Mouse (Mus musculus) spleen, adult 12 weeks (tissue): ENCODE data around the gene Fopnl.

Experiments used
- DNase-seq: peaks from one replicate; pipeline ENCODE4 v3.0.0; 2022; ENCODE audit warnings: low spot score

Fopnl gene

DNA sequence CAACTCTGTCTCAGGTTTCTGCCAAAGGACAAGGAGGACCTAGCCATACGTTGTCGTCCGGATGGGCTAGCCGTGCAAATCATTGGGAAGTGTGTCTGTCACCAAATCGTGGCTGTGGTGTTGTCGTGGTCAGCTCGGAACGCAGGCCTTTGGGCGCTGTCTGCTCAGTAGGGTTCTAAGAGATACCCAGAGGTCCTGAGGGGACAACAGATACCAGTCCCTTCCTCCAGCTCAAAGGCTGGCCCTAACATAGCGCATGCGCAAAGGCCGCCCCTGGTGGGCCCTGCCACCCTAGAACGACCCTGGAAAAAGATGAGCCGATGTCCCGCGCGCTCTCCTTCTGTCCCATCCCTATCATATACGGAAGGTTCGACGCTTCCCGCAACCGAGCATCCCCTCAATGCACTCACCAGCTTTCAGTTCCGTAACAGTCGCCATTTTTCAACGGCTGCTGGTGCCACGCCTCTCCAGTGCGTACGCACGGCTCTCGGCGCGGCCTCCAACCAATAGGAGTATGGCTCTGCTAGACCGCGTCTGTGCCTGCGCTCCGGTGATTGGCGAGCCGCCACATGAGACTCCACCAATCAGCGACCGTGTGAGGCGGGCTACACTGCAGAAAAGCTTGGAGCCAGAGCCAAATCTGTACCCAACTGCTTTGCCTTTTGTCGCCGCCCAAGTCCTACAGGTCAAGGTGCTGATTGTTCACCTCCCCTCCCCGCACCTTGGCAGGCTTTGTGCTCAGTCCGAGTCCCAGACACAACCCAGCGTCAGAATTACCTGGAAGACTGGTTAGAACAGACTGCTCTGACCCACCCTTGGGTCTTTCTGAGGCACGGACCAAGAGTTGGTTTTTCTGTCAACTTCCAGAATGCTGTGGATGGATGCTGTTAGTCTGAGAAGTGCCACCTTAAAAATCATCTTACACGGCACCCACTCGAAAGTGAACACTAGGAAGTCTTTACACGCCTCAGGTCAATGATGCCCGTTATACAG, at the start of gene Fopnl:
TSS of gene Fopnl (minus strand) at position 522 of the 993 bp plus-strand sequence.
- DNase-seq, result peak; percentile 92

DNA sequence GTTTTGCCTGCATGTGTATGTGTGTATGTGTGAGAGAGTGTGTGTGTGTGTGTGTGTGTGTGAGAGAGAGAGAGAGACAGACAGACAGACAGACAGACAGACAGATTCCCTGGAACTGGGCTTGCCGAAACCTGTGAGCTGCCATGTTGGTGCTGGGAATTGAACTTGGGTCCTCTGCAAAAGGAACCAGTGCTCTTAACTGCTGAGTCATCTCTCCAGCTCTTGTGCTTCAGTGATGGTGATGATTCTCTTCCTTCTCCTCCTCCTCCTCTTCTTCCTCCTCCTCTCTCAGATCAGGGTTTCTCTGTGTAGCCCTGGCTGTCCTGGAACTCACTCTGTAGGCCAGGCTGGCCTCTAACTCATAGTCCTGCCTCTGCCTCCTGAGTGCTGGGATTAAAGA, 48.8 kb upstream of the Fopnl start:
- DNase-seq, result no peak

DNA sequence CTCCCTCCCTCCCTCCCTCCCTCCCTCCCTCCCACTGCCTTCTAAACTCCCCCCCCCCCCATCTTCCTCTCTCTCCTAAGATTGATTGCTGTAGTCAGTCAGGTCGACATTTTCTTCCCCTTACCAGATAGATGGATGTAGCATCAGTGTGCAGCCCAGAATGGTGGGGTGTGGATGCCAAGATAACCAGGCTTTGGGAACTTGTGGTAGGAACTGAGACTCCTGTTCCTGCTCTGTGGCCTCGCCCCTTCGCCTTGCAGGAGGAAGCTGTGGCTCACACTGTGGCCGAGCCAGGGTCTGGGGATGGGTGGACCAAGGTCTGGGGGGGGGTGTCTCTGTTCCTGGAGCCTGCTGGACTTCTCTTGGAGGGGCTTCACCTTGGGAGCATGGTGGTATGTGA, 48.3 kb upstream of the Fopnl start:
- DNase-seq, result no peak

DNA sequence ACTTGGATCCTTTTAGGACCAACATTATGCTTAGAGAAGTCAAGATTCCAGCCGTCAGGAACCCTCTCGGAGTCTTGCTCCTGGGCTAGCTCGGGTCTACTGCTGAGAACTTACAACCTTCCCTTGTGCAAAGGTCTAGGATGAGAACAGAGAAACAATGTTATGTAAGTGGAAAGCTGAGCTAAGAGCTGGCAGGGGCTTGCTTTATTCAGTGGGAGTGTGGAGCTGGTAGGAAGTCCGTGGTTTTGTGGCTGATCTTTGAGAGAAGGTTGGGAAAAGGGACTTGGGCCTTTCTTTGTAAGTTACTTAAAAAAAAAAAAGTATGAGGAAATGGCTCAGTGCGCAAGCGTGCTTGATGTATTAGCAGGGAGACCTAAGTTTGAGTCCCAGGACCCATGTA, 46.9 kb upstream of the Fopnl start:
- DNase-seq, result no peak

DNA sequence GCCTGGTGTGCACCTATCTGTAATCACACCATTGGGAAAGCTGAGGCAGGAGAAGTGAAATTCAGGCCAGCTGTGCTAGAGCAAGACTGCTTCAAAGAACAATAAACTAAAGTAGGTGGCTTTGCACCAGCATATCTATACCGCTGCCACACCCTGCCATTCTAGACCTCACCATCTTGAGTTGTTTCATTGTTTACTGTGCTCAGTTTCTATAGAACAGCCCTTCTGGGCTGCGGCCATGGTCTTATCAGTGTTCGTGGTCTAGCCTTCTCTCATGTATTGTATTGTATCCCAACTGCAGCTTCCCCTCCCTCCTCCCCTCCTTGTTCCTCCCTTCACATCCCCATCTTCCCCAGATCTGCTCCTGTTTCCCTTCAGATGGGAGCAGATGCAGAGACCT, 46.3 kb upstream of the Fopnl start:
- DNase-seq, result no peak

DNA sequence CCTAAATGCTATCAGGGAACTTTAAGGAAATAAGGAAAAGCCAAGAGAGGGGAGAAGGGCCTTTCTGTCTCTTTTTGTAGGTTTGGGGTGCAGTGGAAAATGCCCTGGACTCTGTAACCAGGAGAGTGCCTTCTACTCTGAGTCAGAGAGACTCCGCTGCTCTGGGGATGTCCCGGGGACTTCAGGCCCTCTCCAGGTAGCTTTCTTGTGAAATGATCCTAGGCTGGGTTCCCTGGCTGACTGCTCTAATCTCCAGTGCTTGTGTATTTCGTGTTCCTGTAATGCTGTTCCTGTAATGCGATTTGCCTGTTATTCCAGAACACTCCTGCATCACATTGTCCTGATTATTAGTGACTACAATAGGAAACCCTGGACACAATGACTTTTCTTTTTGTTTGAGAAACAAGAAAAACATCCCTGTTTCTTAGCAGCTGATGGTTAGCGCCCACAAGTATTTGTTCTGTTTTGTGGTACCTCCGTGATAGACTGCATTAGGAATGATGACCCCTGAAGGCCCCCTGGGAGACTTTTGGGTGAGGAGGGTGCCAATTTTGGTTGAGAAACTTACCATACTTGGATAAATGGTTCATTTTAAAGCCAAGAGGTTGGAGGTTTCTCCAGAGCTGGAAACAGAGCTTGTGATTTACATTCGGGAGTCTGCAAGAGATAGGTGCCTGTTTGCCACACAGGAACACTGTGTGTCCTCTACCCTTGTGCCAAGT, 45.1 kb upstream of the Fopnl start:
- DNase-seq, result no peak

DNA sequence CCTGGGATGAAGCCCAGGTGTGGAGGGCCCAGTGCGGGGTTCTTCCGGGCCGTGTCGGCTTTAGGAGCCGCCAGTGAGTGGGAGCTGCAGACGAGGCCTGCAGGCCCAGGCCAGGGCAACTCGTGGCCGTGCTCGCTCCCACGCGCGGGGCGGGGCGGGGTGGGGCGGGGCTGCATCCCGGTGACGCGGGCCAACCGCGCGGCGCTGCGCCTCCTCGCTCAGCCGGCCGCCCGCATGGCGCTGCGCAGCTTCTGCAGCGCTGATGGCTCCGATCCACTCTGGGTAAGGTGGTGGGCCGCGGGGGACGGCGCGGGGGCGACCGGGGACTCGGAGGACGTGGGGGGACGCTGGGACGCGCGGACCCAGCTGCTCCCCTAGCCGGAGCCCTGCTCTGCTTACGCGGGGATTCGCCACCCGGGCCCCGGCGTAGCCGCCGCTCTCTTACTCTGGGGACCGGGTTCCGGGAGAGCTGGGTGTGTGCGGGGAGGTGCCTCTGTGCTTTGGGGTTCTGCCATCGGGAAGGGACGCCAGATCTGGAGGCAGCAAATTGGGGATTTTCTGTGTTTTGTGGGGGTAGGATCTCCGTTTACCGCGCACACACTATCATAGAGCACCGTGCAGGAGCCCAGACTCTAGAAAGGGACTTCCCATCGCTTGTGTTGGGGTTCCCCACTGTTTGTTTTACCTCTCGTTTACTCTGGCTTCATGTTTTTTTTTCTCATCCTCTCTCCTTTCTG, 44.3 kb upstream of the Fopnl start, which contains the start of gene Abcc1:
TSS of gene Abcc1 (plus strand) at position 197 of the 737 bp plus-strand sequence.
- peak; percentile 60 for DNase-seq

DNA sequence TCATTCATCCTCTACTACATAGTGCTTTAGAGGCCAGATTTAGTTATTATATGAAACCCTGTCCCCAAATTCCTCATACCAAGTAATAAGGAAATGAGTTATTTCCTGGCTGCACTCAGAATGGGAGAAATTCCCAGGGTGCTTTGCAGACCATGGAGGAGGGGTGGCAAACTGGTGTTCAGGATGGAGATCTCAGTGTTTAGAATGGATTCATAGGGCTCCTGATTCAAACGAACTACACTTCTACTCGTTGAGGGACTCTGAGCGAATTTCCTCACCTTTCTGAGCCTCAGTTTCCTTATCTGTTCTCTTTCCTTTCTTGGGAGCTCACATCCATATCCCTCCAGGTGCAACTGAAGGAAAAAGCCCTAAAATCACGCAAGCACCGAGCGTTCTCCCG, 43.7 kb upstream of the Fopnl start:
- DNase-seq, result no peak

DNA sequence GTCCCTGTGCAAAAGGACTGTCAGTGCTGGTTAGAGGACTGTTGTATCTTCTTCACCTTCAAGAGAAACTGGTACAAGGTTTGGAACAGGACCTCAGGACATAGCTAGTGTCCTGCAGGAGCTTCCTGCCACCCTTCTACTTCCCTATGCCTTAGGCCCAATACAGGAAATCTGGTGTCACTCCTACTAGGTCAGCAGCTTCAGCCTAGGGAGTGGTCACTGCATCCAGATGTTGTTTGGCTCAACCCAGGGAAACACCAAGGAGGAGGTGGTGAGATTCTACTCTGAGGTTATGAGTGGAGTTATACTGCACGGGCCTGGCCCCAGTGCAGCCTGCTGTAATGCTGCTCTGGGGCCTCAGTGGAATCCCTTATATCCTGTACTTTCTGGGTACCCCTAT, 41.3 kb upstream of the Fopnl start:
- no peak for DNase-seq

DNA sequence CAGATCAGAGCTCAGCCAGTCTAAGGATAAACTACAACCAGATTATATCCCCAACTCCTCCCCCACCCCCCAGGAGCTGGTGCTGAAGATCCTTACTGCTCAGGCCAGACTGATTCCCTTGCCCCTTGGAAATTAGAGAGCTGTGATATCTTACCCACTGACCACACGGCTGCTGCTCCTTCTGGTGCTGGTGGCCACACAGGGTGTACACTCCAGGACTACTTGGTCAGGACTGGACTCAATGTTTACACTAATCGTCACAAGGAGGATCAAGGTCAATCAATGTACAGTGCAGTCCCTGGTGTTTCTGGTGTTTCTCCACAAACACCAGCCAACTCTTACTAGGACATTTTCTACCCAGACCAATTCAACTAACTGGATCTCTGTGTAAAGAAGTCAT, 40.7 kb upstream of the Fopnl start:
- DNase-seq, result no peak

DNA sequence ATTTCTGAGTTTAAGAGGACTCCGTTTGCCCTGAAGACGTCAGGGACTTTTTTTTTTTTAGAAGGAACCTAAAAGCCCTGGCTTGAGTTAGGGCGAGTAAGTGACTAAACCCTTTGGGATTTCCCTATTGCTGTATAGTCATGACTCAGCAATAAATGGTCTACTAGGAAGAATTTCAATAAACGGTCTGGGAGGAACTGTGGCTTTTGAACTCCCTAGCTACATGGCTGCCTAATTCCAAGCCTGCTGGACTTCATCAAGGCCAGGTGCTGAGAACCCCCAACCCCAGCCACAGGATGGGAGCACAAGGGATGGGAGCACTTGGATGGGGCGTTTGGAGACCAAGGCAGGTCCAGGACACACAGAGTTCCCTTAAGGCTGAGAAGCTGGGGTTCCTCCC, 35.5 kb upstream of the Fopnl start:
- DNase-seq, result no peak

DNA sequence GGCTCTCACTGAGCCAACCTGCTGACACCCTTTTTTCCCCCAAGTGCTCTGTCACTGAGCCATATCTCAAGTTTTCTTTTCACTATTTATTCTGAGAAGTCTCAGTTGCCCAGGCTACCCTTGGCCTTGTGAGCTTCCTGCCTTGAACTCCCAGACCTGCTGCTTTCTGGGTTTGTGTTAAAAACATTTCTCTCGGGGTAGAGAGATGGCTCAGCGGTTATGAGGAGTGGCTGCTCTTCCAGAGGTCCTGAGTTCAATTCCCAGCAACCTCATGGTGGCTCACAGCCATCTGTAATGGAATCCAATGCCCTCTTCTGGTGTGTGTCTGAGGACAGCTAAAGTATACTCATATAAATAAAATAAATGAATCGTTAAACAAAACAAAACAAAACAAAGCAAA, 35.0 kb upstream of the Fopnl start:
- DNase-seq, result no peak

DNA sequence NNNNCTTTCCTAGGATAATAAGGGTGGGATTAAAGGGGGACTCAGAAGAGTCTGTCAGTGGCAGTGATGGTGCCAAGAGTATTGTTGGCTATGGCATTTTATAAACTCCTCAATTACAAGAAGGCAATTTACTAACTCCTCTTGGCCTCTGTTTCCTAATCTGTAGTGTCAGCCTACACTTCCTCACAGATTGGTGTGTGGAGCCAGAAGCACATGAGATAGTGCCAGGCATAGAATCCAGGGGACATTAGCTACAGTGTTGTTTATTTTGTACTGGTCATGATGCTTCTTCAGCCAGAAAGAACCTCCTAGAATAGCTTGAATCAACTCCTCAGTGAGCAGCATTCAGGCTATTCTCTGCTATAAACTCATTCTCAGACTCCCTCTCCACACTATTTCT, 34.4 kb upstream of the Fopnl start:
- no peak for DNase-seq

DNA sequence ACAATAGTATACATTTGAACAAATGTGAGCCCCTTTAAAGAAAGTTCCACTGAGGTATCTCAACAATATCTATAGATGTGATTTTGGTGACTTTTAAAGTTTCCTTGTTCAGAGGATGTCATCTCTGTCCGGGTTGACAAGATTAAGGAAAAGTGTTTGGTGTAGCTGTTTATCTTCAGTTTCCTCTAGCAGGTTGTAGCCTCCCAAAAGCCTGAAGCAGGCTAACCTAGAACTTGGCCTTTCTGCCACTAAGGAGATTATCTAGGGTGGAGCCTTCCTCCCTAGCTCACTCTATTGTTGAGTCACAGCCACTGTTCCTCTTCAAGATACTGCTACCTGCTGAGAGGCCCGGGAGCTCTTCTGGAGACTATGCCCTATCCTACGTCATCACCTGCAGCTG, 27.8 kb upstream of the Fopnl start:
- no peak for DNase-seq

DNA sequence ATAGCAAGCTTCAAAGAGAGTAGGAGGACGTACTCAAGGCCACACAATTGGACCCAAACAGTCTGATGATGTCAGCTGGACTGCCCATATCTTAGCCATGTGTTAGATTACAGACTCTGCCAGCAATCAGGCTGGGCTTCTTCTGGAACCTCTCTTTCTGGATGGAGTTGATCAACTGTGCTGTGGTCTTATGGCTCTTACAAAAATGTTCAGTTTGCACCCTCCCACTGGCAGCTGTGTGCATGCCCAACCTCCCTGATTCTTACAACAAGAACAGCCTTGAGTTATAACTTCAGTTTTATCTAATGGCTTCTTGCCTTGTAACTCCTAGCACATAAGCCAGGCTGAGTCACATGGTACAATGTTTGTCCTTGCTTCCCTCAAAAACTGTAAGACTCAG, 11.0 kb upstream of the Fopnl start:
- no peak for DNase-seq

DNA sequence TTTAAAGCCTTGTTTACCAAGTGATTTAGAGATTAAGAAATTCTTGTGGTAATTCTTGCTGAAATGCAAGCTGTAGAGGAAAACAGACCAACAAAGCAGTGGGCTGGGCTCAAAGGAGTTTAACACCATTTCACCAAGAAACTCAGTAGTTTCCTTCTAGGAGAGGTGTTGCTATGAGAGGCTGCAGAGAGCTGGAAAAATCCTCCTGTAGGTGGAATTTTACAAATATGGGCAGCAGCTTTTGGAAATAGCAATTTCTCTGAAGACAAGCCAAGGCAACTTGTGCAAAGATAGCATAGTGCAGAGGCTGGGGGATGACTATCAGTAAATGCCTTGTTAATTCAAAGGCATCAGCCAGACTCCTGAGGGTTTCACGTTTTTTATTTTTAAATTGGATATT, 3.3 kb upstream of the Fopnl start:
- no peak for DNase-seq

DNA sequence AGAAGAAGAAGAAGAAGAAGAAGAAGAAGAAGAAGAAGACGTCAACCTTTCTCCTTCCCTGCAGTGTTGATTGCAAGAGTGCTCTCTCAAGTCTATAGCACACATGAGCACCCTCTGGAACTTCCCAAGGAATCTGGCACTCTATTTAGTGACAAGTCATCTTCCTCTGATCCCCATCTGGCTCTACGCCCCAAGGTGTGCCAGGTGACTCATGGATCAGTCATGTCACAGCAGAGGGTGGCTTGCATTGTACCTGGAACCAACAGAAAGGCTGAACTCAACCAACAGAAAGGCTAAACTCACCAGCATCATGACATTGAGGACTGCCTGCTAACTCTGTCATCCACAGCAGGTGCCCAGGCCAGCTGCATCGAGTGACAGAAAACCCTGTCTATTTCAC, 2.5 kb upstream of the Fopnl start:
- DNase-seq, result no peak

DNA sequence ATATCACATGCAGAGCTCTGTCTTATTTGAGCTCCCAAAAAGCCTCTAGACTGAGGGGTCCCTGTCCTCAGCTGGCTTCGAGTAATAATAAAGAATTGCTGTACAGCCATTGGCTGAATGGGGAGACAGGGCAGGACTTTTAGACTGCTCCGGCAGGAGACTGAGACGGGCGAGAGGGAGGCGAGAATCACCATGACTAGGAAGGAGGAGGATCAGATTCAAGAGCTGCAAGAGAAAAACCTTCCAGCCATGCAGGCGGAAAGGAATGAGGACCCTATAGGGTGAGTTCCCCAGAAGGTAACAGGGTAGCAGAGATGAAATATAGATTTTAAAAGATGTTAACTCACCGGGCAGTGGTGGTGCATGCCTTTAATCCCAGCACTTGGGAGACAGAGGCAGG, 4.3 kb downstream of the Fopnl start:
- no peak for DNase-seq

DNA sequence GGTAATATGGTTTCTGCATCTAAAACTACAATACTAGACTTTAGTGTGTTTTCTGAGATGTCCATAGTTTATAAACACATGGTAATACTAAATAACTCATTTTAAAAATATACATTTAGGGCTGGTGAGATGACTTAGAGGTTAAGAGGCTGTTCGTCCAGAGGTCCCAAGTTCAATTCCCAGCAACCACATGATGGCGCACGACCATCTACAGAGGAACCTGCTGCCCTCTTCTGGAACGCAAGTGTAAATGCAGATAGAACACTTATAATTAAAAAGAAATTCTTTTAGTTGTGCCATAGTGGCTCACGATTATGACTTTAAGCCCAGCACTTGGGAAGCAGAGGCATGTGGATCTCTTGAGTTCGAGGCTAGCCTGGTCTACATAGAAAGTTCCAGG, 5.8 kb downstream of the Fopnl start:
- peak; percentile 35 for DNase-seq

DNA sequence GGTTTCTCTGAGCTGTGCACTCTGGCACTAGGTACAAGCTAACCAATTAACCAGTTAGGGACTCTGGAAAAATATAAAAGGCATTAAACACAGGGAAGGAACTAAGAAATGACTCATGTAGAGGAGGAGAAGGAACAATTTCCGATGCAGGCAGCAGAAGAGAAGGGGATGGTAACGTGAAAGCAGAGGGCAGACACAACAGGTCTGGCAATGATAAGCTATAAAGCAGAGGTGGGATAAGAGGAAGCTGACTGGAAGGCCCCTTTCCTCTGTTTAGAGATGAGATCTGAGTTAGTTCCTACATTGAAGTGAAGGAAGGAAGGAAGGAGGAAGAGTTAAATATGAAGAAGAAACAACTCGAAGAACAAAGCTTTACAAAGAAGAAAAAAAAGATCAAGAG, 7.4 kb downstream of the Fopnl start:
- no peak for DNase-seq

DNA sequence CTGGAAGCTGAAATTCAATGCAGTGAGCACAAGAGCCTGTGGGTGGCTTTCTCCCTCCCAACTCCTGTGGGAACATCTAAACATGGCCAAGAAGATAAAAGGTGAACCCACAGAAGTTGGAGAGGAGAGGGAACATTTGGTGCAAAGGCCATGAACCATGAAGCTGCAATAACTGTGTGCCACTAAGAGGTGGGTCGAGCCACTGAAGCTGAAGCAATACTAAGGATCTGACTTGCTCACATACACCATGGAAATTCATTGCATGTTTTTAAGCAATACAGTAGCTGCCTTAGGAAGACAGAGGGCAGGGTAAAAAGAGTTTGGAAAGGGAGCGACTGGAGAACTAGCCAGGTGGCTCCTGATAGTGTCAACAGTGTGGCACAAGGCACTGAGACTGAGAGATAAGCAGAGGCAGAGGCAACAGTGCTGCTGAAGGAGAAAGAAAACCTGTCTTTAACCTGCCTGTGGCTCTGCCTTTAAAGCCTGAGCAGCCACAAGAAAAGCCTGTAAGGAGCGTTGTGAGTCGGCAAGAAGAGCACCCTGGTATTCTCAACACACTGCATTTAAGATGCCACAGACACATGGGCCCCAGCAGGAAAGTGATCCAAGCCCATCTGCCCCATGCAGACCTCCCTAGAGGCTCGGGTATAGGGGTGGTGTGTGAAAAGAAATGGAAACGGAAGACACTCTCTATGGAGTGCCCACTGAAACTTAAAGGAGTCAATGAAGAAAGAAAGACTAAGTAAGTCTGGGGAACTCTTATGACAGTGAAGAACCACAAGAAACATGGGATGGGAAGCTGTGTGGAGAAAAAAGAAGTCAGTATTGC, 8.7 kb downstream of the Fopnl start:
- peak; percentile 21 for DNase-seq

DNA sequence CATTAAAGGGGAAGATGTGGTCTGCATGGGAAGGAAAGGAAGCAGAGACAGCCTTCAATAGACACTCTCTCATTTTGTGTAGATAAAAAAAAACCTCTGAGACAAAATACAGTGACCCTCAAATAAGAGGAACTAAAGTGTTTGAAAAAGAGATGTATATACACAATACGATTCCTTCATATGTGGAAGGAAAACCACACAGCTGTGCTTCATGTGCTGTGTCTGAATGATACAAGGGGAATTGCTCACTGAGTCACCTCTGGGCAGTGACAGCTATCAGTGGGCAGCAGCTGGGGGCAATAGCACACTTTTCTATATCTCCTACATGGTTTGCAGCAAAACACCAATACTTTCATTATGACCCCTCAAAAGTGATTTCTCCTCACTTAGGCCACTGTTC, 9.8 kb downstream of the Fopnl start:
- DNase-seq, result no peak
